Mouse (Mus musculus) liver, embryonic 11.5 days (tissue): ENCODE measurements at regions not wholly inside any gene's neighbourhood (a gene's known extent, or its start where the extent isn't known, plus 50 kb on each side); places are given as distances from the start of the nearest gene placed in this dataset.

Experiments used
- ATAC-seq: fragments of 200-750 bp; cut with Nextera tagmentation; replicated peaks from 2 replicates; pipeline ENCODE4 v1.8.0; 2017; ENCODE audit warnings: moderate number of reproducible peaks, mild to moderate bottlenecking, moderate TSS enrichment, moderate library complexity; ENCODE audit not compliant: low FRiP score
- DNase-seq: peaks from one replicate; pipeline ENCODE4 v3.0.0-alpha.2; 2017; ENCODE audit warnings: low spot score
- H3K27ac ChIP-seq: fragments of 300-500 bp; sonication (generic); 2 replicates; pipeline ENCODE4 v1.5.1; 2014; ENCODE audit warnings: mild to moderate bottlenecking, low read depth, low read length, control low read depth
- H3K27me3 ChIP-seq: fragments of 300-500 bp; sonication (generic); replicated peaks from 2 replicates; pipeline ENCODE4 v1.6.1; 2014; ENCODE audit warnings: low read length, mixed read lengths; ENCODE audit not compliant: control insufficient read depth, insufficient read depth
- H3K36me3 ChIP-seq: fragments of 300-500 bp; sonication (generic); 2 replicates; pipeline ENCODE4 v1.6.1; 2014; ENCODE audit warnings: mild to moderate bottlenecking, low read length, moderate library complexity, mixed read lengths; ENCODE audit not compliant: control insufficient read depth, insufficient read depth
- H3K4me1 ChIP-seq: fragments of 300-500 bp; sonication (generic); replicated peaks from 2 replicates; pipeline ENCODE4 v1.6.1; 2014; ENCODE audit warnings: low read length, mixed read lengths; ENCODE audit not compliant: control insufficient read depth, insufficient read depth
- H3K4me2 ChIP-seq: fragments of 300-500 bp; sonication (generic); 2 replicates; pipeline ENCODE4 v1.6.1; 2014; ENCODE audit warnings: mild to moderate bottlenecking, control low read depth, moderate library complexity
- H3K4me3 ChIP-seq: fragments of 300-500 bp; sonication (generic); 2 replicates; pipeline ENCODE4 v1.5.1; 2014; ENCODE audit warnings: low read depth, low read length, control low read depth
- H3K9ac ChIP-seq: fragments of 300-500 bp; sonication (generic); 2 replicates; pipeline ENCODE4 v1.6.1; 2014; ENCODE audit warnings: low read depth, low read length, control low read depth
- H3K9me3 ChIP-seq: fragments of 300-500 bp; sonication (generic); 2 replicates; pipeline ENCODE4 v1.6.1; 2016; ENCODE audit warnings: low read length, inconsistent platforms, mixed read lengths; ENCODE audit not compliant: control insufficient read depth
- WGBS: fragments of 180-500 bp; shearing (Covaris S2); extraction: QIAGEN DNeasy Blood & Tissue Kit; methylation state at CpG from one replicate; pipeline ENCODE4 v1.1.7; 2014; 5-methylcytosine and 5-hydroxymethylcytosine counted together

DNA sequence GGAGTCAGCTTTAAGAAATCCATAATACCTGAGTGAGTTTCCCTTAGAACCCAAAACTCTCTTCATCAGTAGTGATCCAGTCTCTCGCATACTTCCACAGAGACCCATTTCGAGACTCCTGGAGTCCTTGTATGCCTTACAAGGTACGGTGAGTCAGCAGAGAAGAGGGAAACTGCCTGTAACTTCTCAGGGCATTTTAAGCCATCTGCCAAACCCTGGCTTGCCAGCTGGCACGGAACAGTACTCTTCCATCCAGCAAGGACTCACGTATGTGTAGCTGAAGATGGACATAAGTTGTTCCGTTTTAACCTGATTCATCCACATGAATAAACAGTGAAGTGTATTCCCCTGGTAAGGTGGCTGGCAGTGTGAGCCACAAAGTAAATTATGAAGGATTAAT lies 267.0 kb downstream of the Mreg start:
- no peaks in the 10 kb centered on the region for H3K36me3 ChIP-seq
- H3K4me3 ChIP-seq, result no peak overlapping the region
- no peak overlapping the region for H3K27ac ChIP-seq
- H3K9ac ChIP-seq, result no peak overlapping the region
- WGBS, result 79% methylated on average over 6 of the region's 6 CpGs
- H3K9me3 ChIP-seq, result no peaks in the 10 kb centered on the region
- no peak overlapping the region for H3K4me2 ChIP-seq
- no peaks in the 10 kb centered on the region for H3K27me3 ChIP-seq
- no peaks in the 10 kb centered on the region for H3K4me1 ChIP-seq
- ATAC-seq, result no peak
- no peak for DNase-seq

GRCm38 (mm10) chr1:71944531-71944930 lies 267.6 kb downstream of the Mreg start:
- DNase-seq (no peak), ATAC-seq (no peak)
- Histone ChIP-seq H3K27me3 (no peaks in the 10 kb centered on the region), H3K4me3 (no peak overlapping the region), H3K4me2 (no peak overlapping the region), H3K9ac (no peak overlapping the region), H3K27ac (no peak overlapping the region), H3K36me3 (no peaks in the 10 kb centered on the region), H3K9me3 (no peaks in the 10 kb centered on the region), H3K4me1 (no peaks in the 10 kb centered on the region)
- WGBS, result 48% methylated on average over 3 of the region's 3 CpGs

GRCm38 (mm10) chr1:71942145-71942544 lies 270.0 kb downstream of the Mreg start:
- Histone ChIP-seq H3K36me3 (no peaks in the 10 kb centered on the region), H3K27ac (no peak overlapping the region)

DNA sequence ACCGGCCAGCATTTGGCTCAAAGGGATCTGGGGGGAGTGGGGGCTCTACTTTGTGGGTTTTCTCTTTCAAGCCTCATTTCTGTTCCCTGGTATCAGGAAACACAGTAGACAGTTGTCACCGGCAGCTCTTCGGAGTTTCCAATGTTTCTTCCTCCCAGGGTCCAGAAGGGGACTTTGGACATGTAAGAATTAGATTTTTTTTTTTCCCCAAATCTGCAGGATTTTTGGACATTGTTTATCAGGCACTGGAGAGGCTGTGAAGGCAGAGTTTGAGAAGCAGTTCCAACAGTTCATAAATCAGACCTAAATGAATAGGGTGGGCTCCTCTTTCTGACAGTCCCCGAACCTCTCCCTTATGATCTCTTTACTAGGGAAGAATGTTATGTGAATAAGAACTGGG lies 270.4 kb downstream of the Mreg start:
- no peak overlapping the region for H3K4me2 ChIP-seq
- DNase-seq, result no peak
- no peak overlapping the region for H3K27ac ChIP-seq
- WGBS, result 61% methylated on average over 4 of the region's 4 CpGs
- no peaks in the 10 kb centered on the region for H3K9me3 ChIP-seq
- H3K4me3 ChIP-seq, result no peak overlapping the region
- no peaks in the 10 kb centered on the region for H3K36me3 ChIP-seq
- H3K4me1 ChIP-seq, result peaks cover 22% of the 10 kb centered on the region
- H3K27me3 ChIP-seq, result no peaks in the 10 kb centered on the region
- no peak overlapping the region for H3K9ac ChIP-seq
- ATAC-seq, result no peak

More at GRCm38 (mm10) chr1:71942145-71942544, 270.0 kb downstream of the Mreg start:
- peaks cover 17% of the 10 kb centered on the region for H3K4me1 ChIP-seq
- no peaks in the 10 kb centered on the region for H3K9me3 ChIP-seq
- H3K4me3 ChIP-seq, result no peak overlapping the region
- H3K27me3 ChIP-seq, result no peaks in the 10 kb centered on the region
- H3K9ac ChIP-seq, result no peak overlapping the region
- DNase-seq (no peak), ATAC-seq (no peak)
- no peak overlapping the region for H3K4me2 ChIP-seq

DNA sequence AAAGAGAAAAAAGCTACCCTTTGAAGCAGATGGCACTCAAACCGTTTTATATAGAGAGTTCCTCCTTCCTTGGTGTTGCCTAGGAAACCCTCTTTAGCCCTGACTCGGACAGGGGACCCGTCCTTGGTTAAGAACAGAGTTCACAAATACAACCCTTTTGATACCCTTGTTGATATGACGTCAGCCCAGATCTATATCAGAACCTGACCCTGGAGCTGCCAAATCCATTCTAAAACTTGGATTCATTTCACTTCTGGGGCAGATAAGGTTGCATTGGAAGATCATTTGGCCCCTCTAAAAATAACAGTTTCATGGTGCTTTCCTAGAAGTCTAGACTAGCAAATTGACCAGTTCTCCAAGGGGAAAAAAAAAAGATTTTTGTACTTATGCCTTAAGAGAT lies 271.2 kb downstream of the Mreg start:
- Histone ChIP-seq H3K4me1 (peaks cover 27% of the 10 kb centered on the region), H3K27ac (no peak overlapping the region), H3K4me3 (no peak overlapping the region), H3K9ac (no peak overlapping the region), H3K27me3 (no peaks in the 10 kb centered on the region), H3K4me2 (no peak overlapping the region), H3K36me3 (no peaks in the 10 kb centered on the region), H3K9me3 (no peaks in the 10 kb centered on the region)
- WGBS, result 64% methylated on average over 4 of the region's 4 CpGs
- DNase-seq, result no peak
- no peak for ATAC-seq

DNA sequence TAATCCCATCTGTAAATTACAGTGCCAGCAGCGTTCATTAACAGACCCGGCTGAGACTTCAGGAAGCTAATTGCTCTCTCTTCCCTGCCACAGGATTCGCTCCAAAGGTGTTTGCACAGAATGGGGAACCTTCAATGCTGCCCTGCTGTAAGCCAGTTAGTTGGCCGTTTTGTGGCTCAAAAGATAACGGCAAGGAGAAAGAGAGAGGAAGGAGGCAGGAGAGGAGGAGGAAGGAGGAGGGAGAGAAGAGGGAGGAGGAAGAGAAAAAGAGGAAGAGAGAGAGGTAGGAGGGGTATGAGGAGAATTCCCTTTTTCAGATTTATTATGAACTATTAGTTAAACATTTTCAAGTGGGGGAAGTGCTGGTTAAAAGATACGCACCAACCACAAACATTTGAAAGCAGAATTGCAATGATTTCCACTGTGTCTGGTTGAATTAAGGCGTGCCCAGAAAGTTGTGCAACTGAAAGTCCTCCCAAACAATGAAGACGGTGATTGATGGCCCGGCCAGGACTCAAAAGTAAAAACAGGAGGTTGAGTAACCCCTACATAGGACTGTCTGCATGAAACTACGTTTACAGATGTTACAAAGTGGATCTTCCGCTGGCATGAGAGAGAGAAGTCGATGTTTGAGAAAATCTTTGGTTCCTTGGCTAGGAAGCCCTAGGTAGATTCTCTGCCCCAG lies 273.6 kb downstream of the Mreg start:
- ATAC-seq (no peak), DNase-seq (no peak)
- H3K27me3 ChIP-seq, result no peaks in the 10 kb centered on the region
- no peak overlapping the region for H3K27ac ChIP-seq
- 17% methylated on average over 12 of the region's 12 CpGs for WGBS
- peaks cover 27% of the 10 kb centered on the region for H3K4me1 ChIP-seq
- peak overlapping the region; percentile 16 for H3K4me2 ChIP-seq
- H3K4me3 ChIP-seq, result no peak overlapping the region
- no peaks in the 10 kb centered on the region for H3K36me3 ChIP-seq
- H3K9me3 ChIP-seq, result no peaks in the 10 kb centered on the region
- H3K9ac ChIP-seq, result no peak overlapping the region

GRCm38 (mm10) chr1:71937922-71938321 lies 274.2 kb downstream of the Mreg start:
- H3K9ac ChIP-seq, result no peak overlapping the region
- no peaks in the 10 kb centered on the region for H3K9me3 ChIP-seq
- no peak overlapping the region for H3K4me3 ChIP-seq
- no peaks in the 10 kb centered on the region for H3K36me3 ChIP-seq
- H3K27ac ChIP-seq, result no peak overlapping the region
- WGBS, result 30% methylated on average over 8 of the region's 8 CpGs
- peaks cover 27% of the 10 kb centered on the region for H3K4me1 ChIP-seq
- no peak for ATAC-seq
- H3K4me2 ChIP-seq, result peak overlapping the region; percentile 16; the same call in 1 of the 2 replicates
- no peaks in the 10 kb centered on the region for H3K27me3 ChIP-seq
- no peak for DNase-seq

GRCm38 (mm10) chr1:71937168-71937567 lies 274.9 kb downstream of the Mreg start:
- 0 out of 2 replicates have a peak, but pooled peaks have one; percentile 41 for ATAC-seq
- WGBS, result 55% methylated on average over 3 of the region's 3 CpGs
- Histone ChIP-seq H3K4me3 (no peak overlapping the region), H3K4me2 (no peak overlapping the region), H3K4me1 (peaks cover 27% of the 10 kb centered on the region), H3K9me3 (no peaks in the 10 kb centered on the region), H3K36me3 (no peaks in the 10 kb centered on the region), H3K27me3 (no peaks in the 10 kb centered on the region), H3K27ac (no peak overlapping the region), H3K9ac (no peak overlapping the region)
- DNase-seq, result no peak

GRCm38 (mm10) chr1:71936501-71937129 lies 275.5 kb downstream of the Mreg start:
- Histone ChIP-seq H3K27me3 (no peaks in the 10 kb centered on the region), H3K4me2 (no peak overlapping the region), H3K4me1 (peaks cover 27% of the 10 kb centered on the region), H3K27ac (no peak overlapping the region), H3K9ac (no peak overlapping the region), H3K9me3 (no peaks in the 10 kb centered on the region), H3K4me3 (no peak overlapping the region), H3K36me3 (no peaks in the 10 kb centered on the region)
- ATAC-seq (no peak), DNase-seq (no peak)
- 13% methylated on average over 5 of the region's 5 CpGs for WGBS
